Mouse (Mus musculus): ENCODE results near the gene Brd2.

The Brd2 gene

GRCm38 (mm10) chr17:34116736-34117370, 5.6 kb downstream of the Brd2 start:
- in situ Hi-C loops (cut with MboI, MseI): no loop called here

- in situ Hi-C loops (cut with MboI, MseI): no loop called here
Observed at GRCm38 (mm10) chr17:34114114-34114513, 8.3 kb downstream of the Brd2 start.

GRCm38 (mm10) chr17:34110309-34110708, 12.1 kb downstream of the Brd2 start:
- in situ Hi-C loops (cut with MboI, MseI): no loop called here

DNA sequence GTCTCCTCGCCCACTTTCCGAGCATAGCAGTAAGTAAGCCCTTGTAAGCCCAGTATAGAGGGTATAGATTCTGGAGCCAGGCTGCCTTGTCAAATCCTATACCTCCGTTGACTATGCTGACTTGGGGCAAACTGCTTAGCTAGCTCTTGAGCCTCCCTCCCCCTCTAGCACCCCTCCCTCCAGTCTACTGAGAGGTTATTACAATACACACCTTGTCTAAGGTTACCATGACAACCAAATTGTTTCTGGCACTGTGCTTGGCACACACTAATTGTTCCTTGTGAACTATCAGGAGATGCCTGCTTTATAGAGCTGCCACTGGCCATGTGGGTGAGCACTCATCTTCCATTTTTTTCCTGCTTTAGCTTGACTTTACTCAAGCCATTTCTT, 12.6 kb downstream of the Brd2 start:
- in situ Hi-C loops (cut with MboI, MseI): no loop called here

GRCm38 (mm10) chr17:34109038-34109805, 13.2 kb downstream of the Brd2 start:
- in situ Hi-C loops (cut with MboI, MseI): no loop called here

- in situ Hi-C loops (cut with MboI, MseI): no loop called here
Observed at GRCm38 (mm10) chr17:34108460-34108859, 14.0 kb downstream of the Brd2 start.

DNA sequence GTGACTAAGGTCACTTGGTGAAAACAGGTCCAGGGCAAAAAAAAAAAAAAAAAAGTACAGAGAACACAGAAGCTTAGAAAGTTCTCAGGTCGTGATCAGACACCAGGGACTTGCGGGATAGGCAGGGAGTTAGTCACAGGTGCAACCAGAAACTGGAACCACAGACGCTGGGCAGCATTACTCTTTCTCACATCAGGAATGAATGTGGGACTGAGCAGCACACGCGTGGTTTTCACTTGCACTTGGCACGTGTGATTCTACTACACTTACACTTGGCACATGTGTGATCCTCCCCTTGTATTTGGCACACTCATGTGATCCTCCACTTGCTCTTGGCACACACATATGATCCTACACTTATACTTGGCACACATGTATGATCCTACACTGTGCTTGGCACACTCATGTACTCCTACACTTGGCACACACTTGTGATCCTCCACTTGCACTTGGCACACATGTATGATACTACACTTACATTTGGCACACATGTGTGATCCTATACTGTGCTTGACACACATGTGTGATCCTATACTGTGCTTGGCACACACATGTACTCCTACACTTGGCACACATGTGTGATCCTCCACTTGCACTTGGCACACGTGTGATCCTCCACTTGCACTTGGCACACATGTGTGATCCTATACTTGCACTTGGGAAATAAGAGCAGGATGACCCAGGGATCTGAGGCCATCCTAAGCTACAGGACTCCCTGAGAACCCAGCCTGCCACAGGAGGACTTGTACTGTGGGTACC, 15.1 kb downstream of the Brd2 start:
- in situ Hi-C loops (cut with MboI, MseI): no loop called here

DNA sequence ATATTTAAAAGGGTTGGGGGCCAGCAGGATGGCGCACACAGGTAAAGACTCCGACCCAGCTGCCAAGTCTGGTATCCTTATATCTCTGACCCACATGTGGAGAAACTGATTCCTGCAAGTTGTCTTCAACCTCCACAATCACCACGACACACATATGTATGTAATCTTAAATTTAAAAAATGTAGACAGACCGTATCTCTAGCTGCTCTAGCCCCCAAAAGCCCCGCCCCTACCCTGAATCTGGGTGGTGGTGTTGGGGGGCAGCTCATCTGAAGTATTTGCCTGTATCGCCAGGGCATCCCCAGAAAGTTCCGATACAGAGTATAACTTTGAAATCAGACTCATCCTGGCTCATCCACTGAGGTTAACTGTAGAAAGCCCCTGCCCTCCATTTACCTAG, 15.9 kb downstream of the Brd2 start:
- in situ Hi-C loops (cut with MboI, MseI): no loop called here

- in situ Hi-C loops (cut with MboI, MseI): no loop called here
Observed at GRCm38 (mm10) chr17:34104804-34105203, 17.6 kb downstream of the Brd2 start.

- in situ Hi-C loops (cut with MboI, MseI): no loop called here
Observed at GRCm38 (mm10) chr17:34102831-34103230, 19.6 kb downstream of the Brd2 start.

- in situ Hi-C loops (cut with MboI, MseI): no loop called here
Observed at GRCm38 (mm10) chr17:34101604-34102032, 20.8 kb downstream of the Brd2 start.

DNA sequence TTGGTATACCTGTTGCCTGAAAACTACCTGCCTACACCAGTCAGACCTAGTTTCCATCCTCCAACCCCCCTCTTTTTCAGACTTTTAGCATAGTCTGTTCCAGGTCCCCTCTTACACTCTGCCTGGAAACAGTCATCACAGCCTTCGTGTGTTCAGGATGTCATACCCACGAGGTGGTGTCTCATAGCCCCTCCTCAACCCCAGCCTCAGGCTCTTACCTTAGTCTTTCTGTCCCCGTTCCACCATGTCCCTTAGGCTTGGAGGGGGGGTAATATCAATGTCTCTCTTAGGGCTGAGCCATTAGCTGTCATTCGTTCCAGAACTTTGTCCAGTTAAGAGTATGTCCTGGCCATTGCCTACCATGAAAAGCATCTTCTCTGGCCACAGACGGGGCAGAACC, 21.2 kb downstream of the Brd2 start:
- in situ Hi-C loops (cut with MboI, MseI): no loop called here

DNA sequence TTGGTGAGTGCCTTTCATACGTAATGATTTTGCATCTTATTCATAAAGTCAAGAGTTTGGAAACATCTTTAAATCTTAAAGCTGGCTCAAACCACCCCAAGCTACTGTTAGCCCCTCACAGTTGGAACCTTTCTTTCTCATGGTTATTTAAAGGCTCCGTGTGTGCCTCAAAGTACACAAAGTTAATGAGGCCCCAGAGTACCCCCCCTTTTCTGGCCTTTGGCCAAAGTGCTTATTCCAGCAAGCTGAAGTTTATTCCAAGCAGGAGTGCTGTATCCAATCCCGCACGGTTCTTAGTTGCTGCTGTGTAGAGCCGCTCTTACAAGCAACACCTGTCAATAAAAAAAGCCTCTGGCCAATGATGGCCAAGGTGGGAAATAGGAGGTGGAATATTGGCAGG, 22.9 kb downstream of the Brd2 start:
- in situ Hi-C loops (cut with MboI, MseI): no loop called here

GRCm38 (mm10) chr17:34098709-34099479, 23.5 kb downstream of the Brd2 start:
- in situ Hi-C loops (cut with MboI, MseI): no loop called here

DNA sequence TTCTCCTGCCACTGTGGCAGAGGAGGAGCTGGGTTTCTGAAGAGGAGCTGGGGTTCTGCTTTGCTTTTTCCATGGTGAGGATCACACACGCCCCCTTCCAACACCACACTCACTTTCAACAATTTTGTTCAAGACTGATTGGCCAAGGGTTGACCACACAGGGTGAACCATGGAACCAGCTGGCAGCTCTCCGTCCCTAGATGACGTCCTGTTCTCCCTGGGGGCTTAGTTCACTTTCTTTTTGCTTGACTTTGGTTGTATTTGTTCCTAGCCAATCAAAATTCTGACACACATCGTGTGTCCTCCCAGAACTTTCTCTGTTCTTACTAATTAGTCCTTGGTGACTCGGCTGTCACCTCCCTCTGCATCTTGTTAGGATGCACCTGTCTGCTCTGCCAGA, 25.2 kb downstream of the Brd2 start:
- in situ Hi-C loops (cut with MboI, MseI): no loop called here

DNA sequence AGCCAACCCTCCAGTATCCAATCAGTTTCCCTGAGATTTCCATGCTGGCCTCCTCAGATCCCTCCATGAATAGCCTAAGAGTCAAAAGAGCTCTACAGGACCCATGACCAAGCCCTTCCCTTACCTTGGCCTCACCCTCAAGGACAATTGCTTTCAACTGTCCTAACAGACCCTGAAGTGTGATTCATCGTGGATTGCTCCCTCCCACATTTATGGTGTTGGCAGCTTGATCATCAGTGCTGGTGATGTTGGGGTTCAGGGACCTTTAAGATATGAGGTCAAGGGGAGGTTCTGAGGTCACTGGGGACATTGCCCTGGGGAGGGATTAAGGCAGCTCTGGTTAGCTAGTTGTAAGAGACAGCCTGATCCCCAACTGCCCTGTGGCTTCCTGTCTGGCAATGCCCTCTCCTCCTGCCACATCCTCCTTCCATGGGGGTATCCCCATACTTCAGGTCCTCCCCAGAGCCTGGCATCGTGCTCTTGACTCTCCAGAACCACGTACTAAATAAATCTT, 25.9 kb downstream of the Brd2 start:
- in situ Hi-C loops (cut with MboI, MseI): no loop called here

DNA sequence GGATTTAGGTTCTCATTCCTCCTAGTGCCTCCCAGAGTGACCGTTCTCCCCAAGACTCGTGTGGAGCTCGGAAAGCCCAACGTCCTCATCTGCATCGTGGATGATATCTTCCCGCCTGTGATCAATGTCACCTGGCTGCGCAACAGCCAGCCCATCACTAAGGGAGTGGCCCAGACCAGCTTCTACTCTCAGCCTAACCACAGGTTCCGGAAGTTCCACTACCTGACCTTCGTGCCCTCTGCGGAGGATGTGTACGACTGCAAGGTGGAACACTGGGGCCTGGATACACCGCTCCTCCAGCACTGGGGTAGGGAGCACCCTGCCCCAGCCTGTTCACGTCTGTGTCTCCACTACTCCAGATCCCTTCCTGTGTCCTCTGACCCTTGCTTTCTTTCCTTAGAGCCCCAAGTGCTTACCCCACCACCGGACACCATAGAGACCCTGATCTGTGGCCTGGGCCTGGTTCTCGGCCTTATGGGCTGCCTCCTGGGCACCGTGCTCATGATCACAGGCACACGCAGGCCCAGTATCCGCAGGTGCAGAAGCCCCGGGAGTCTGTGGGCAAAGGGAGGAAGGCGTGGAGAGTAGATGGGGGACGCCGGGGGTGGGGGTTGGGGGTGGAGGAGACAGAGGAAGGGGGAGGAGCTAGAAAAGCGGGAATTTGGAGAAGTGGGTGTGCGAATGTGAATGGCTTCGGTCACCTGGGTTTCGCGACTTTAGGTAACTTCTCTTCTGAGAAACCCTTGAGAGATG, 28.0 kb downstream of the Brd2 start:
- in situ Hi-C loops (cut with MboI, MseI): no loop called here

- in situ Hi-C loops (cut with MboI, MseI): no loop called here
Observed at GRCm38 (mm10) chr17:34093199-34093874, 29.1 kb downstream of the Brd2 start.

DNA sequence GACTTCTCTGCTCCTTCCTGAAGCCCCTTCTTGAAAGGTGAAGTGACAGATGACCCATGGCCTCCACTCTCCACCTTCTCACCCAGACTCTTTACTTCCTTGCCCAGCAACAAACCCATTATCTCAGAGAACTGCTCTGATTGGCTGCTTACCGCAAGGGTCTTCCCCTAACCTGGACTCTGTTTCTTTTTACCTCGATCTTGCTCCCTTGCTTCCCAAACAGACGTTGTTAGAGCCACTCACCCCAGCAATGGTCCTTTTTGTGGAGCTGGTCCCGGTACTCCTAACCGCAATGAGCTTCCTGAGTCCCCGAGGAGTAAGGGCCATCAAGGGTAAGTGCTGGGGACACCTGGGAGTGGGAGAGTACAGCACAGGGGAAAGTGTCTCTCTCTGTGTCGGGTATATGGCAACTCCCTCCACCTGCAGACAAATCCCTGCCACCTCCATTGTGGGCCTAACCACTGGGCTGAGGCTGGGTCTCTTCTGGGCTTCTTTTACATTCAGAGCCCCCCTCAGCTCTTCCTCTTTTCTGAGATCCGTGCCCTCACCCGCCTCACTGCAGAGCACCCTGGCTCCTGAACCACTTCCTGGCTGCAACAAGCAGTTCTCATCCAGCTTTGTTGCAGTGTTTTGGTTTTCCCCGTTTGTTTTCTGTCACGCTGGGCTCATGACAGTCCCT, 30.1 kb downstream of the Brd2 start, which contains the start of gene H2-Oa:
H2-Oa (plus strand) TSS at position 144 of the 679 bp plus-strand sequence.
- in situ Hi-C loops (cut with MboI, MseI): no loop called here

DNA sequence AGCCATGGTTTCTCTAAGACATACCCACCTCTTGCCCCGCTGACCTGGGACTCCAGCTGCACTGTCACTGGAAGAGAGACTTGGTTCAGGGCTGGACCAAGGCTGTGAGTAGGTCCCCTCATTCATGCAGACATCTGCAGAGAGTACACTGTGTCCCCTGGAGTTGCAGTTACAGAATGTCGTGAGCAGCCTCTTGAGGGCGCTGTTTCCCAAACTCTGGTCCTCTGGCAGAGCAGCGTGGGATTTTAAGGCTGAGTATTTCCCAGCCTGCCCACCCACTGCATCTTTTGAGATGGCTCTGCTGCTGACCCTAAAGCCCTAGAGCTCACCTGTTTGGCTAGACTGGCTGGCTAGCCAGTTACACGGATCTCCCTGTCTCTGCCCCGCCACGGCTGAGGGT, 31.5 kb downstream of the Brd2 start:
- in situ Hi-C loops (cut with MboI, MseI): no loop called here
